Comparison of ENCODE assay signal across 8 mouse cellular contexts in the genomic region with DNA sequence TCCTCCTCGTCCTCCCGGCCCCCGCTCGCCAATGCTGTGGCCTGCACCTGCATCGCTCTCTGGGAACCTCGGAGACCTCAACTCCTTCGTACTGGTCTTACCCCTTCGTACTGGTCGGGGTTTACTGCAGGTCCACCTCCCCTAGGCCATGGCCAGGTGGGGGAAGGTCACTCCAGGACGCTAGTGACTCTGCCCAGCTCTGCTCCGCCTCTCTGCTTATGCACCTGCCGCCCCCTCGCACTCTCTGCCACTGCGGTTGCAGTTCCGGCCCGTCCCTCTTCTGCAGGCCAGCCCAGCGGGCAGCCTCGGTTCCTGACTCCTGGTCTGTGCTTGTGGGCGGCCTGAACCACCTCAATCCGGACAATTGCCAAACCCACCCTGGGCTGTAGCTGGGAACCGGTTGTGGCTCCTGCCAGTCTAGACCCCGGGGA. TPM values are rescaled to one million over a fixed set of nuclear protein-coding genes. Genes with fewer than 3 reads are reported as not detected.
DNase-seq lines count a peak whose midpoint lies in the region; ATAC-seq lines count a peak whose summit lies in the region.

No protein-coding gene starts in this region.

- peaks cover 44% of the 10 kb centered on the region for H3K4me1 ChIP-seq in forebrain, embryonic 12.5 days
- no peaks in the 10 kb centered on the region; the same call in 1 of the 2 replicates for H3K4me1 ChIP-seq in hindbrain, embryonic 11.5 days (replicated peaks; ENCODE audit: control insufficient read depth, insufficient read depth, low read length)
- H3K4me1 ChIP-seq in limb, embryonic 12.5 days (replicated peaks): peaks cover 35% of the 10 kb centered on the region
- H3K4me1 ChIP-seq in midbrain, embryonic 10.5 days: peaks cover 58% of the 10 kb centered on the region
- peaks cover 9% of the 10 kb centered on the region; the same call in 1 of the 2 replicates for H3K4me1 ChIP-seq in stomach, embryonic 16.5 days (ENCODE audit: control insufficient read depth, insufficient read depth, low read length)

- DNase-seq in urinary bladder, postnatal 10 days (ENCODE audit: low spot score): peak; percentile 20
- DNase-seq in urinary bladder, adult 18-20 months (ENCODE audit: low spot score in 2 of 2): no peak
- DNase-seq in hindbrain, embryonic 11.5 days (ENCODE audit: low spot score): no peak
- no peak for DNase-seq in midbrain, embryonic 10.5 days (ENCODE audit: low spot score)
- no peak for DNase-seq in c-Kit-positive CD71-positive TER-119-positive erythroid progenitor cells, embryonic 14.5 days (ENCODE audit: low spot score)

- peak overlapping the region; percentile 84 for H3K4me2 ChIP-seq in forebrain, embryonic 12.5 days
- H3K4me2 ChIP-seq in hindbrain, embryonic 11.5 days (replicated peaks; ENCODE audit: low read depth, low read length): peak overlapping the region; percentile 45
- H3K4me2 ChIP-seq in limb, embryonic 12.5 days: peak overlapping the region; percentile 84
- peak overlapping the region; percentile 71 for H3K4me2 ChIP-seq in stomach, embryonic 16.5 days (ENCODE audit: low read depth, low read length)

- H3K9me3 ChIP-seq in forebrain, embryonic 12.5 days: no peaks in the 10 kb centered on the region
- no peaks in the 10 kb centered on the region for H3K9me3 ChIP-seq in hindbrain, embryonic 11.5 days (ENCODE audit: control insufficient read depth, low read length)
- H3K9me3 ChIP-seq in limb, embryonic 12.5 days: no peaks in the 10 kb centered on the region
- no peaks in the 10 kb centered on the region for H3K9me3 ChIP-seq in midbrain, embryonic 10.5 days (replicated peaks)
- no peaks in the 10 kb centered on the region for H3K9me3 ChIP-seq in stomach, embryonic 16.5 days (replicated peaks; ENCODE audit: control insufficient read depth, low read length)

- WGBS in forebrain, embryonic 12.5 days: 3% methylated on average over 22 of the region's 22 CpGs
- WGBS in hindbrain, embryonic 11.5 days: 3% methylated on average over 21 of the region's 22 CpGs
- 2% methylated on average over 22 of the region's 22 CpGs for WGBS in limb, embryonic 12.5 days
- 3% methylated on average over 22 of the region's 22 CpGs for WGBS in midbrain, embryonic 10.5 days
- WGBS in stomach, embryonic 16.5 days: 2% methylated on average over 22 of the region's 22 CpGs

- H3K27ac ChIP-seq in forebrain, embryonic 12.5 days: peak overlapping the region; percentile 95; the same call in 1 of the 2 replicates
- H3K27ac ChIP-seq in hindbrain, embryonic 11.5 days (ENCODE audit: low read depth, low read length): peak overlapping the region; percentile 89
- H3K27ac ChIP-seq in limb, embryonic 12.5 days: no peak overlapping the region
- H3K27ac ChIP-seq in midbrain, embryonic 10.5 days (replicated peaks): peak overlapping the region; percentile 91
- H3K27ac ChIP-seq in stomach, embryonic 16.5 days (ENCODE audit: low read length): peak overlapping the region; percentile 82

- H3K9ac ChIP-seq in forebrain, embryonic 12.5 days: peak overlapping the region; percentile 72
- peak overlapping the region; percentile 52 for H3K9ac ChIP-seq in hindbrain, embryonic 11.5 days (ENCODE audit: low read depth, low read length)
- H3K9ac ChIP-seq in limb, embryonic 12.5 days (replicated peaks): 0 out of 2 replicates have a peak overlapping the region, but pooled peaks have one; percentile 2
- H3K9ac ChIP-seq in stomach, embryonic 16.5 days (ENCODE audit: low read length): peak overlapping the region; percentile 65

- H3K36me3 ChIP-seq in forebrain, embryonic 12.5 days (replicated peaks): no peaks in the 10 kb centered on the region
- H3K36me3 ChIP-seq in hindbrain, embryonic 11.5 days (ENCODE audit: control insufficient read depth, insufficient read depth, low read length): no peaks in the 10 kb centered on the region
- H3K36me3 ChIP-seq in limb, embryonic 12.5 days: no peaks in the 10 kb centered on the region
- H3K36me3 ChIP-seq in midbrain, embryonic 10.5 days: peaks cover under 1% of the 10 kb centered on the region; the same call in 1 of the 2 replicates
- no peaks in the 10 kb centered on the region for H3K36me3 ChIP-seq in stomach, embryonic 16.5 days (ENCODE audit: control insufficient read depth, insufficient read depth, low read length)

- no peak; the same call in 1 of the 2 replicates for ATAC-seq in forebrain, embryonic 12.5 days (ENCODE audit: low FRiP score)
- no peak for ATAC-seq in hindbrain, embryonic 11.5 days (ENCODE audit: low FRiP score)
- no peak; the same call in none of the 2 replicates for ATAC-seq in limb, embryonic 12.5 days (ENCODE audit: insufficient number of reproducible peaks, insufficient read depth, low FRiP score, low TSS enrichment, low read depth)
- peak; percentile 77 for ATAC-seq in stomach, embryonic 16.5 days (ENCODE audit: insufficient read depth, low FRiP score)

- peaks cover 38% of the 10 kb centered on the region for H3K27me3 ChIP-seq in forebrain, embryonic 12.5 days
- H3K27me3 ChIP-seq in hindbrain, embryonic 11.5 days (ENCODE audit: control insufficient read depth, insufficient read depth, low read length): peaks cover 7% of the 10 kb centered on the region; the same call in 1 of the 2 replicates
- H3K27me3 ChIP-seq in limb, embryonic 12.5 days: peaks cover 70% of the 10 kb centered on the region
- H3K27me3 ChIP-seq in midbrain, embryonic 10.5 days (ENCODE audit: low read depth, poor library complexity, severe bottlenecking): peaks cover 68% of the 10 kb centered on the region
- H3K27me3 ChIP-seq in stomach, embryonic 16.5 days (ENCODE audit: control insufficient read depth, insufficient read depth, low read length): peaks cover 4% of the 10 kb centered on the region; the same call in 1 of the 2 replicates

- H3K4me3 ChIP-seq in forebrain, embryonic 12.5 days (replicated peaks): peak overlapping the region; percentile 64
- H3K4me3 ChIP-seq in hindbrain, embryonic 11.5 days (ENCODE audit: low read depth, low read length): peak overlapping the region; percentile 64
- H3K4me3 ChIP-seq in limb, embryonic 12.5 days (replicated peaks): peak overlapping the region; percentile 62
- H3K4me3 ChIP-seq in midbrain, embryonic 10.5 days: peak overlapping the region; percentile 72
- peak overlapping the region; percentile 67 for H3K4me3 ChIP-seq in stomach, embryonic 16.5 days (replicated peaks; ENCODE audit: low read length)

RNA-seq across cellular contexts. Expression of gene Atp1b1, which starts 0.5 kb away (rescaled TPM):
- 28.6 and 29.7 TPM in 2 replicates for polyA plus RNA-seq in forebrain, embryonic 12.5 days (2016; fragmentation: Nextera tagmentation; extraction: Ambion mirVana)
- 28.7 and 37.3 TPM in 2 replicates for polyA plus RNA-seq in hindbrain, embryonic 11.5 days (2014; fragmentation: Nextera tagmentation; extraction: Ambion mirVana)
- polyA plus RNA-seq in limb, embryonic 12.5 days (2016; fragmentation: Nextera tagmentation; extraction: Ambion mirVana): 3.3 and 3.6 TPM in 2 replicates
- polyA plus RNA-seq in midbrain, embryonic 10.5 days (2016; fragmentation: Nextera tagmentation; extraction: Ambion mirVana): 18.7 and 26.8 TPM in 2 replicates
- polyA plus RNA-seq in stomach, embryonic 16.5 days (2015; fragmentation: Nextera tagmentation; extraction: Ambion mirVana): 129 and 135 TPM in 2 replicates

Comparison
In these comparisons a context has a peak if more than half of its experiments do, and no peak if none do; other contexts are left out.
1. H3K9ac ChIP-seq: peak in every context shown above with its lines; median percentile 72 in forebrain, embryonic 12.5 days; 65 in stomach, embryonic 16.5 days; 52 in hindbrain, embryonic 11.5 days; 2 in limb, embryonic 12.5 days.